Mouse (Mus musculus) monocyte, adult 2 months (primary cell): ENCODE results near the gene Kif16b.

Experiments
- DNase-seq, 2 experiments: peaks; one replicate each; pipeline ENCODE4 v3.0.0; 2022; ENCODE audit warnings: low spot score in 2 of 2, low read depth in 1 of 2

Kif16b gene

GRCm38 (mm10) chr2:142875936-142876335, 25.4 kb downstream of the Kif16b start:
- no peak for DNase-seq

DNA sequence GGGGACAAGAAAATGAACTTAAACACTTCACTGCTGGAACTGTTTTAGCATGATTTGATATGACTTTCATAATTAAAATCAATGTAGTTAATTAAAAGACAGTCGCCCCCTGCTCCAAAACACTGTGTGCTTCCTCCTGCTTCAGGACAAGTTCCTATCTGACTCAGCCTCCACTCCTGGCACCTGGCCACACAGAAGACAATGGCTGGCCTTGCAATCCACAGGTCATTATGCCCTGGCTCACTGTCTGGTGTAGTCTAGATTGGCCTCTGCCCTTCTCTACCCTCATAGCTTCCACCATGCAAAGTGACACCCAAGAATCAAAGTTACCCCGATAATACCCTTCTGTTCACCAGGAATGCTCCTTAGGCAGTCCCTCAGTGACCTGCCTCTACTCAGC, 26.8 kb downstream of the Kif16b start:
- DNase-seq: no peak

DNA sequence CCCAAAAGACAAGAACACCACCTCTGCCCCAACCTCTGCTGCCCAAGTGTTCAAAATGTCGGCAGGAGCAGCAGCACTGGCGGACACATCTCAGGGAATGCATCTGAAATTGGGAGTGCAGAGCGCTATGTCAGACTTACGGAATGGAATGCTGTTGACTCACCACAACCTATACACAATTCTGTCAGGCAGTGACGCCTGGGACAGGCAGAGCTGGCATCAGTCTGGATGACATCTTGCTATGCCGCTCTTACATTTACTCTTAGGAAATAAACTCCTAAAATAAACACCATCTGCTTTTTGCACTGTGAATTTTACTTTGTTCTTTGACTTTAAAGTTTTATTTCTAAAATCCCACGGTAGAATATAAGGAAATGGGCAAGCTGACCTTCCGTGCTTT, 31.3 kb downstream of the Kif16b start:
- no peak for DNase-seq

GRCm38 (mm10) chr2:142867481-142867880, 33.9 kb downstream of the Kif16b start:
- DNase-seq: no peak

GRCm38 (mm10) chr2:142860994-142861393, 40.3 kb downstream of the Kif16b start:
- DNase-seq: no peak

DNA sequence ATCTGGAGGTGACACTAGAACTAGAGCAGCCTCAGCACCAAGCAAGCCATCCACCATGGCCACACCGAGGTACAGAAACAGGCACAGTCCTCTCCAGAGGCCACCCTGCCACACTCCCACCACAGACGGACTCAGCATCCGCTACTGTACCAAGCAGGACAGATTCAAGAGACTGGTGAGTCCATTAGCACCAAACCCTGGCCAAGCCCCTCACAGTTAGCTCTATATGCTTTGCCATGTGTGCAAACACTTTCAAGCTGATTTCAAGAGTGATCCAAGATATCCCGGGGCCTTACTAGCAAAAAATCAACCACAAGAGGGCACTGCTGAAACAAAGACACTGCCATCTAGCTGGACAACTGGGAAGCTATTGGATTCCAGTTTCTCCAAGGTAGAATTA, 41.9 kb downstream of the Kif16b start:
- DNase-seq: no peak

DNA sequence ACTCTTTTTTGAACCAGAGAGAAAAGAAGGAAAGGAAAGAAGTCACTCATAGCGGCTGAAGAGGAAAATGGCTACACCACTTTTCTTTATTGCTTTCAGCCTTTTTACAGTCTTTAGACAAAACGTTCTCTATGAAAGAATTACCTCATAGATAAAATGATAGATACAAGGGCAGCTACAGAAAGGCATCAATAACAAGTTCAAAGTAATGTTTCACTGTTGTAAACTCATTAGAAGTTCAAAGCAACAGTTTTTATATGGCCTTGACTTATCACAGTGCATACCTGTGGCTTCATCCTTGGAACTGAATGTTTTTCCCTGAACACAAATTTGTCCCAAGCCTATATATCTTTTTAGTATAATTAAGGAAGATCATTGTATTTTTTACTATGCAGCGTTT, 62.6 kb downstream of the Kif16b start:
- DNase-seq: no peak

GRCm38 (mm10) chr2:142838118-142838517, 63.2 kb downstream of the Kif16b start:
- no peak for DNase-seq

DNA sequence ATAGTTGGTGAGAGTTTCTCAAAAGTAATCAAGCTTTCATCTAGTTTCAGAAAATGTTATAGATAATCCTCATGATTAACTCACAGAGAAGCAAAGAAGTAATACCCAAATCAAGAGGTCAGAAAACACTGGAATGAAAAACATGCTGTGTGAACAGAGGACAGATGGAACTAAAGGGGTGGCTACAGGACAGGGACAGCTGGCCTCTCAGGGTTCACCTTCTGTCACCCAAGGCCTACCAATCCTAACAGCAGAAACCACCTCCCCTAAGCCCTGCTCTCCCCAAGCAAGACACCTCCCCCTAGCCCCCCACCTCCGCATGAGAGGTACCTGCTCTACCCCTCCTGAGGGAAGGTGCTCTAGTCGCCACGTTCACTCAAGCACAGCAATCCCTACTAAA, 66.6 kb downstream of the Kif16b start:
- no peak for DNase-seq

DNA sequence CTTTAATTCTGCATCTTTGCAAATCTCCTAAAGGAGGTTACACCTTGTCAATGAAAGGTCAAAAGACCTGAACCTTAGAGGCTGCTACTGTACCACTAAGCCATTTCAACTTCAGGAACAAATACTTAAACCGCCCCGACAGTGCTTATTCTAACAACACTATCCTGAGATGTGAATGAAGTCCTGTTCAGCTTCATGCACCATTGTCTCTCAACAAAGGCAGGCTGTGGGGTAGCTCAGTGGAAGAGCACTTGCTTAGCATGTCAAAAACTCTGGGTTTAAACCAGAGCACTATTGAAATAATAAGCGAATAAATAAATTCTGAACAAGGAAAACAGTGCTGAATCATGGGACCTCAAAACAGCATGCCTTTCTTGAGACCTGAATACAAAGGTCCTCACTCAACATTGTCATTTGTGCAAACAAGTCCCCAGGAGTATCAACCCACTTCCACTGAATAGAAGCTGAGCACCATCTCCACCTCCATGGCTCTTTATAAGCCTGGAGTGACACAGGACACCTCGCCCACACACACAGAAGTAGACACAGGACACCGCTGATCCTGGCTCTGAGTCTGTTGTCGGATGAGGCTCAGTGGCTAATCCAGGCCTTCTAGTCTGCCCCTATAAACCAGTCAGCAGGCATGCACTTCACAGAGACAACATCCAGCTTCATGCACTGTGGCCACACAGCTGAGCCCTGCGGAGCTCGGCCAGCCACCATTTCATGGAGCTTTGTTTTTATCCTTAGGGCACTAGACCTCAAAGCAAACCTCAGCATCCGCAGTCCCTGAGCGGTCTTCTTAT, 68.5 kb downstream of the Kif16b start:
- no peak for DNase-seq

DNA sequence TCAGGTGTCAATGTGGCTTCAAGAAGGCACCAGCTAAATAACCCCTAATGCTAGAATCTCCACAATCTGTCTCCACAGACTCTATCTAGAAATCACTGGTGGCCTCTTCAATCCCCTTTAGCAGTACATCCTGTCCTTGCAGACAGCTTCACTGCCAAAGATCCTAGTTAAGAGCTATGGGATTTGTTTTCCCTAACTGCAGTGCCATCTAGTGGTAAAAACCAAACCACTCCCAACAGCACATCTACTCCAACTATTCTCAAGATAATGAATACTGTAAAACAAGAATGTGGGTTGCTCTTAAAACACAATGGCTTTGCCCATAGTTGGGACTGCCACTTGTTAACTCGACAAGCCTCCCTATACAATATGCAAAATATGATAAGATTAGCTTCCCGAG, 88.3 kb downstream of the Kif16b start:
- no peak for DNase-seq

- no peak for DNase-seq
Observed at GRCm38 (mm10) chr2:142803760-142804448, 97.4 kb downstream of the Kif16b start.

DNA sequence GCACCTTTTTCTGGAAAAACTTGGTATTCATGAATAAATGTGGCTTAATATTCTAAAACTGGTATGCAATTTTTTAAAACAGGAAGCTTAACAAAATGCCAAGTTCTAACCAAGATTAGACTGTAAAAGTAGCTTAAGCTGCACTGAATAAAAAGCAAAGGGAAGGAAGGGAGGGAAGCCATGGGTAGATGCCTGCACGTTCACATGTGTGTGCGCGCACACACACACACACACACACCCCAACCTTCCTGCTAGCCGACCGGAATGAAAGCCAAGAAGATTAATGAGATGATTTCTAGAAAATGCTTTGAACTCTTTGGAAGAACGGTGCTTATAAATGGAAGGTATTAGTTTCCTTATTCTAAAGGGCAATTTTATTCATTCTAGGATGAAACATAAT, 104.0 kb downstream of the Kif16b start:
- DNase-seq: no peak

DNA sequence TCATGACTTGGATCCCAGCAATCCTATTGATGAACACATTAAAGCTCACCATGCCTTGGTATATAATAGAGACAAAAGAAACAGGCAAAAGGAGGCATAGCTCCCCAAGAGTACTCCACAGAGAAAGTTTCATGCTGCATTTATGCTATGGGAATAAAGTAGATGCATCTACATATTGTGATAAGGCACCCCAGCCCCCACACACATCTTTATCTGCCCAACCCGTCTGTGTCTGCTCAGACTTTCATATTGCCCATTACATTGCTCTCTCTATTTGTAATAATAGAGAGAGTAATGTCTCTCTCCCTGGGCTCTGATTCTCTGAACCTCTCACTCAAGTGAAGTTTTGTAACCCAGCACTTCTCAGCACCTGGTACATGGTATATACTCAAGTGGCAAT, 126.0 kb downstream of the Kif16b start:
- DNase-seq: no peak

GRCm38 (mm10) chr2:142774752-142775151, 126.6 kb downstream of the Kif16b start:
- no peak for DNase-seq

GRCm38 (mm10) chr2:142769647-142770121, 131.6 kb downstream of the Kif16b start:
- DNase-seq: no peak

GRCm38 (mm10) chr2:142764276-142764675, 137.1 kb downstream of the Kif16b start:
- DNase-seq: no peak

GRCm38 (mm10) chr2:142760843-142761242, 140.5 kb downstream of the Kif16b start:
- no peak for DNase-seq

DNA sequence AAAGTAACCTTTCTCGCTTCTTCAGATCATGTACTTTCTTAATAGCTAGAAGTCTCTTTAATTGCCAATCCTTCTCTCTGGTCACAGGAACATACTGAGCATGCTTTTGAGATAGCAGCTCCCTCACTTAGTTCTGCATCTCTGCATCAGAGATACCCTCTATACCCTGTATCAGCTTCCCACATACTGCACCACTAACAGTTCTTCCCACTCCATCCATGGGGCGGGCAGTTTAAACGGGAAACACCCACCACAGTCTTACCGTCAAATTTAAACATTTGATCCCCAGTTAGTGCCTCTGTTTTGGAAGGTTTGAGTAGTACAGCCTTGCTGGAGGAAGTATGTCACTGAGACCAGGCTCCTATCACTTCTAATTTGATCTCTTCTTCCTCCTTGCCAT, 142.1 kb downstream of the Kif16b start:
- no peak for DNase-seq

DNA sequence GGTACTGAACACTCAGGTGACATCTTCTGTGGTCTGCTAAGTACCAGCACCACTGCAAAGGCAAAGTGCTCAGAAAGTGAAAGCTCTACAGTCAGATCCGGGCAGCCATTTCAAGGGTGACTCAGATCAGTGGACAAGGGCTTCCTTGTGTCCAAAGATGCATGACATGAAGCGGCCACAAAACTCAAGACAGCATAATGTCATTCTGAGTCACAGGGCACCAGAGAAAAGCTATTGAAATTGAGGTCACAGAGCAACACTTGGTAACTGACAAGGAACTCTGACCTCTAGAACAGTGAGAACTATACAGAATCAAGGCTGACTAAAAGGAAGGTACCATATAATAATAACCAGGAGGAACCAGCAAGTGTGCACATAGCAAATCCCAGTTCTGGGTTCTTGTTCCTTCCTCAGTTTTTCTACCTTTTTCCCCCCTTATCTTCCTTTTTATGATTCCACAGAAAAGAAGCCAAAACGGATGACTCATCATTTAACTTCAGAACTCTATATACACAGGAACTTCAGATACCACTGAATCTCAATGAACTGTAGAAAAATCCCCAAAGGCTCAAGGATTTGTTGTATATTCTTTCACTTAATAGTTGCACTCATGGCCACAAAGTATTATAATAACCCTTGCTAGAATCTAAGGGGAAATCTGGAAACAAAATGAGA, 143.1 kb downstream of the Kif16b start:
- DNase-seq: no peak

- DNase-seq: no peak
Observed at GRCm38 (mm10) chr2:142739338-142739737, 162.0 kb downstream of the Kif16b start.

- no peak for DNase-seq
Observed at GRCm38 (mm10) chr2:142738488-142738887, 162.8 kb downstream of the Kif16b start.
